Mouse (Mus musculus) 3134 (cell line): Measurements from ENCODE around the gene Angel2.

ENCODE experiments used
- DNase-seq: peaks from one replicate; pipeline ENCODE4 v3.0.0-alpha.2; 2011; ENCODE audit warnings: low spot score; ENCODE audit not compliant: insufficient read length; ENCODE audit errors: extremely low read depth

Angel2 gene

GRCm38 (mm10) chr1:190928370-190929009 is 3.6 kb downstream of the Angel2 start:
- DNase-seq: peak; percentile 99

- peak; percentile 77 for DNase-seq
These were observed 4.2 kb downstream of the Angel2 start for GRCm38 (mm10) chr1:190929010-190929695.

DNA sequence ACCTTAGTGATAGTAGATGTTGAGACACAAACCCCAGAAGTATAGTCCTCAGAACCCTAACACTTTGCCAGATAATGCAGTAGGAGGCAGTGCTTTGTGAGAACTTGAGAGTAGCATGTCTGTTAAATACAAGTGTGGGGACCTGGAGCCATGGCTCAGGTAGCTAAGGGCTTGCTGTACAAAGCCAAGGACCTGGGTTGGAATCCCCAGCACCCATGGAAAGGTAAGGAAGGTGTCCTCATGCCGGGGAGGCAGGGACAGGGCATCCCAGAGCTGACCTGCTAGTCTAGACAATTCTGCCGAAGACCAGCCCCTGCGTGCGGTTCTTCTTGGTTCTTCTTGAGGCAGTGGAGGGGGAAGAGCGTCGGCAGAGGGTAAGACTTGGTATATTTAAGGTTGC is 5.3 kb downstream of the Angel2 start:
- no peak for DNase-seq

DNA sequence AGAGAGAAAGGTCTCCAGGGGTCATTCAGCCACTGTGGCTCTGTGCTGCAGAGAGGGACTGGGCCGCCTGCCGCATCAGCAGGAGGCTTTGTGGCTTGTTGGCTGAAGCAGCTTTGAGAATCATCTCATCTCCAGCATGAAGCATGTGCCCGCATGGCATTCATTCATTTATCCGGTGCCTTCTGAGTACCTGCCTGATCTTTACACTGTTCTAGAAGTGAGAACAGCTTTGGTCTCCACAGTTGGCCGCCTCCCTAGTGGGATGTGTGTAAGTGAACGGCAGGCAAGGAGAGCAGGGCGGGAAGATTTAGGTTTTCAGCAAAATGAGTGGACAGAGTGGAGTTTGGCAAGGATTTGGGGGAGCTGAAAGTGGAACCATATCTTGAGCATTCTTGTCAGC is 14.9 kb downstream of the Angel2 start:
- no peak for DNase-seq

DNA sequence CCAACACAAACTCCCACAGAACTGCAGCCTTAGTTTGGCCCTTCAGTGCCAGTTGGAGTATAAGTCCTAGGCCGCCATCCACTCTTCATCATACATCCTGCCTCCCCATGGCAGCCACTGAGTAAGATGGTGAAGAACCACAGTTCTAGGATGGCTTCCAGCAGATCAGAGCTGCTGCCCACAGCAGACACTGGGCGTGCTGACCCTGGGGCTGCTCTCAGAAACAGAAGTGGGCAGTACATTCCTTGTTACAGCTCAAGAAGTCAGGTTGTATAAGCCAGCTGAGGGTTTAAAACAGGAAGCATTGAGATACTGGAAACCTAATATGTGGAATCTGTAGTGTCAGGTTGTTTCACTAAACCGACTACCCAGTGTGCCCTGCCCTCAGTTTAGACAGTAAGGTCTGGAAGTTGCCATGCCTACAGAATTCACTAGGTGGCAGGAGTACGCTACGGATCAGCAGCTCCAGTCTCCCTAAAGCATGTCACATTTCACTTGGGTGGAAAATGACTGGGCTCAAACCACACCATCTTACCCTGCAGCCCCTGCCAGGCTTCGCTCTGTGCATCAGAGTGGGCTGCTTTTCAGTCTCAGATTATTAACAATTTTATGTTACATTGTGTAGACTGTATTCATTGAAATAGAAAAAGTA is 19.3 kb downstream of the Angel2 start:
- DNase-seq: peak; percentile 38

GRCm38 (mm10) chr1:190947986-190948385 is 23.1 kb downstream of the Angel2 start:
- DNase-seq: no peak

GRCm38 (mm10) chr1:190948439-190948838 is 23.5 kb downstream of the Angel2 start:
- no peak for DNase-seq

DNA sequence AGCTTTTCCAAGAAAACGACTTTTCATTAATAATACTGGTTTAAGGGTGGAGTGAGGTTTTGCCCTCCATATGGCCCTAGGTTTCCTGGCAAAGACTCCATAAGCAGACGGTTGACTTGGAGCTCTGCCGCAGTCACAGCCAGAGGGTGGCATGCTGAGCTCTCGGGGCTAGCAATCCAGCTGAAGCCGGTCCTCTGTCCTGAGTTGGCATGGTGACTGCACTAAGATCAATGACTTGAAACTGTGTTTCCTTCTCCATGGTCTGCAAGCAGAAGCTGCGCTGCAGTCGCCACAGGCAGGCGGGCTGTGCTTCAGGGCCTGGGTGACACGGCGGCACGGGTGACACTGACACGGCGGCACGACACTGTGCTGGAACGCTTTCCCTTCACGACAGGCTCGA is 23.9 kb downstream of the Angel2 start:
- DNase-seq: no peak

GRCm38 (mm10) chr1:190951014-190951413 is 26.1 kb downstream of the Angel2 start:
- DNase-seq: no peak

DNA sequence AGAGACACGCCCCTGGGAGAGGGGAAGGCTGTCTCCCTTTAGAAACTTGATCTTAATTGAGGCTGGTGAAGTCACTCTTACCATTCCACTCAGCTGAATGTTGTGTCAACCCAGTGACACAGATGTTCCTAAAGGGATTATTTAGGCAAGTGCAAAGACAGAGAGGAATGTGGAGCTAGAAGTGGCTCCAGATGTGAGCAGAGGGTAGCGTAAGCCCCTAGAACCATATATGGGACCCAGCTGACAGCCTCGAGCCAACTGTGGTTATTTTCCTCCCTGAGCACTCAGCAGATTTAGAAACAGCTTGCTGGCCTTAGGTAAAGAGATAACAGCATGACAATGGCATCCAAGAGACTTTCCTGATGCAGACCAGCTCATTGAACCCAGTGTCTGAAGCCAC is 28.1 kb downstream of the Angel2 start:
- DNase-seq: no peak

GRCm38 (mm10) chr1:190958821-190959220 is 33.9 kb downstream of the Angel2 start:
- no peak for DNase-seq

DNA sequence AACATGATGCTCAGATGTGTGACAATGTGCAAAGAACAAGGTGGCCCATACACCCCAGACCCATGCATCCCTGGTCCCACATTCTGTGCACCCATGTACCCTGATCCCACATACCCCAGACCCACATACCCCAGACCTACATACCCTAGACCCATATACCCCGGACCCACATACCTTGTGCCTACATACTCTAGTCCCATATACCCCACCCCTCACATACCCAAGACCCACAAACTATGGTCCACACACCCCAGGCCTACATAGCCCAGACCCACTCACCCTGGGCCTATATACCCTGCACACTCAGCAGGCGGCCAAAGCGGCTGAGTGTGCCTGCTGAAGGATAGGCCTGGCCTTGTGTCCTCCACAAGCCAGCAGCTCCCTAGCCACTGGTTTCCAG is 37.8 kb downstream of the Angel2 start:
- no peak for DNase-seq

DNA sequence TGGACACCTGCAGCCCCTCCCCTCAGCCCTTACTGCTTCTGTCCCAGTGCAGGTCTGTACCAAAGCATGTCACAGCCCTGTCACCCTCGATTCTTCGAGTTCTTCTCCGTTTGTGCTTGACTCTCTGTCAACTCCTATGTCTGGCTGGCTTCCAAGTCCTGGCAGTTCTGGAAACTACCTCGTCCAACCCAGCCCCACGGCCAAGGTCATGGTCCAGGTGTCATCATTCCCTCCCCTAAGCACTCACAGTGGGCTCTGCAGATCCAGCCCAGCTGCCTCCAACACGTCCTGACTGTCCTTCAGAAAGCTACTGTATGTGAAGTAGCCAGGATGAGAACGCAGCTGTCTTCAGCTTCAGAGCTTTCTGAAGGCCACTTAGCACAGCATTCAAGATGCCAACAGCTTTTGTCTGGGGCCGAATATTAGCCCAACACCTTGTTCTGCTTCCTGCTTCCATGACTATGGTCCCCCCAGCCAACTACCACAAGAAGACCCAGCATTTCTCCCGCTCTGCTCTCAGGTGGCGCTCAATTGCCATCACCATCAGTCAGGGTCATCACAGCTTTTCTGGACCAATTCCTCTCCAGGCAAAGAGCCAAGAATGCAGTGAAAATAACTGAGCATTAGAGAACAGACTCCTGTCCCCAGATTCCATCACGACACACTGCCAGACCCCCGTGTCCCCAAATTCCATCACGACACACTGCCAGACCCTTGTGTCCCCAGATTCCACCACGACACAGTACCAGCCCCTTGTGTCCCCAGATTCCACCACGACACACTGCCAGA is 40.3 kb downstream of the Angel2 start:
- no peak for DNase-seq

DNA sequence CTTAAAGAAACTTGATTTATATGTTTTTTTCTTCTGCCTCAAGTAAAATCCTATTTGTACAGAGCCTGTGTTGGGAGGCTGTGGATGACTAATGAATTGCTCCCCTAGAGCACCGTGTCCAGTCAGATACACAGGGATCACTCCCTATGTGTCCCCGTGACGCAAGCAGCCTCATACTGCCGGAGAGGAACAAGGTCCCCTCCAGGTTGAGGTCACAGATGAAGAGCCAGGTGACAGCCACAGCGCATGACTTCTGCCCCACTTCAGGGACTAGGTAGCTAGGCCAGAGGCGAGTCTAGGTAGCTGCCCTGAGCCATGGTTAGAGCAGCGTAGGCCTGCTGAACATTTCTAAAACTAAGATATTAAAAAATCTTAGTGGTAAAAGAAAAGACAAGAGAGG is 43.1 kb downstream of the Angel2 start:
- DNase-seq: no peak

DNA sequence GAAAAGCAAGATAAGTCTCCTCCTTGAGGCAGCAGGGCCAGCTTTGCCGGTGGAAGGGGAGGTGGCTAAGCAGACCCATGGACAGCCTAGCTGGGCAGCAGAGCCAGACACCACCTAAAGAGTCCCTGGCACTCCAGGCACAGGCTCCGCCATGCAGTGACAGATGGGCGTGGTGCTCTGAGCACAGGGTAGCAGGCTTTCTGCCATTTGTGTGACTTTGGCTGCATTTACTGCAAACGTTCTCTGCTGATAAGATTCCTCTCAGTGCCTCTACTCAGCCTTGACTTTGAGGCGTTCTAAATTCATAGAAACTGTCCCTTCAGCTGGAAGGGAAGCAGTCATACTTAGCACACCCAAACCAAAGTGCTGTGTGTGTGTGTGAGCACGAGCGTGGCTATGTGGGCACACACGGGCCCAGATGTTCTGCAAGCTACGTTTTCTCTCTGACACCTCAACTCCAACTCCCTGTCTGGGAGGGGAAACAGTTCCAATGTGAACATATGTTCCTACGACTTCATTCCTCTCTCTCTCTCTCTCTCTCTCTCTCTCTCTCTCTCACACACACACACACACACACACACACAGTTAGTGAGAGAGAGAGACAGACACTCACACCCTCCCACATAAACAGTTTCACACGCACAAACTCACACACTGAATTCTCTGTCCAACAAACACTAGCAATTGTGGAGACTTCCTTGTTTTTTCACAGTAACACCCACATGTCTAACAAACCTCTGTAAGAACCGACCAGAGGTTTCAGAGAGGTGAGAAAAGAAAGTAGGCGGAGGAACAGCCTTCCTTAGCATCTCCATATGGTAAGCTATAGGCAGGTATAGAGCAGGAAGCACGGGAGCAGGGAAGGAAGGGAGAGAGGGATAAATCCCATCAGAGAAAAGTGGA is 47.0 kb downstream of the Angel2 start:
- no peak for DNase-seq

- no peak for DNase-seq
These were observed 47.8 kb downstream of the Angel2 start for GRCm38 (mm10) chr1:190972612-190973192.

- DNase-seq: no peak
These were observed 49.3 kb downstream of the Angel2 start for GRCm38 (mm10) chr1:190974191-190974590.

- DNase-seq: no peak
These were observed 49.9 kb downstream of the Angel2 start for GRCm38 (mm10) chr1:190974833-190975232.

- DNase-seq: peak; percentile 36
These were observed 52.1 kb downstream of the Angel2 start for GRCm38 (mm10) chr1:190976887-190977573.
